ENCODE assay signal across 22 mouse cellular contexts in the genomic region with DNA sequence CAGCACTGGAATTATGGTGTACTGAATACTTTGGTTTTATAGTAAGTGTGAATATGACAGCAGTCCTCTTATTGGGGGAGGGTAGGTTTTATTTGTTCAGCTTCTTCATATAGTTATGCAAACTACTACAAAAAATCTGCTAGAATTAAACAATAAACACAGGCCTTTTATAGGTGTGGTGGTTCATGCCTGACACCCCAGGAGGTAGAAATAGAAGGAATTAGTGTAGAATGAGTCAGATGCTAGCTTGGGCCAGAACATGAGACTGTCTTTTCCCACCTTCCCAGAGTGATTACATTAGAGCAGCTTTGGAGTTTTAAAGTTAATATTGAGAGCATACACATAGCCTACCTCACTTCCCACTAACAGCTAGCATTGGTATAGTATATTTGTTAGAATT. TPM values are rescaled to one million over a fixed set of nuclear protein-coding genes. Genes with fewer than 3 reads are reported as not detected.
A peak's percentile ranks its signal among the peaks of the same experiment; 100 is the strongest.
DNase-seq lines count a peak whose midpoint lies in the region; ATAC-seq and TF ChIP-seq lines count a peak whose summit lies in the region.
"Had no signal": no experiment of that assay in that cellular context is flagged by ENCODE, and none has a peak within 500 bp of the region (broad histone marks: within the 10 kb centered on the region; RNA-seq: fewer than 3 reads in every experiment).

No protein-coding gene starts in this region.

- intact Hi-C loops in heart, postnatal 10 days (cut with DNase I): no loop called here

- peaks cover 8% of the 10 kb centered on the region for H3K4me1 ChIP-seq in embryonic fibroblast, embryonic 13.5 days (ENCODE audit: control insufficient read depth, insufficient read depth, low read length)
- no peaks in the 10 kb centered on the region for H3K4me1 ChIP-seq in midbrain, embryonic 11.5 days (ENCODE audit: control insufficient read depth, insufficient read depth, low read length)
- H3K4me1 ChIP-seq: forebrain, embryonic 13.5 days had no signal

- H3K9me3 ChIP-seq in midbrain, embryonic 11.5 days (ENCODE audit: control insufficient read depth, low read length): no peaks in the 10 kb centered on the region
- H3K9me3 ChIP-seq: embryonic facial prominence, embryonic 13.5 days; embryonic facial prominence, embryonic 15.5 days; forebrain, embryonic 13.5 days; G1E had no signal

- no peak for ATAC-seq in midbrain, embryonic 11.5 days (ENCODE audit: low FRiP score)
- ATAC-seq: activated CD4-positive, CD25-positive, alpha-beta regulatory T cell, adult 4 months; forebrain, embryonic 13.5 days; forebrain, embryonic 16.5 days had no signal

- H3K27ac ChIP-seq in embryonic fibroblast, embryonic 13.5 days (ENCODE audit: insufficient read depth, low read length): peak overlapping the region; percentile 64
- no peak overlapping the region for H3K27ac ChIP-seq in midbrain, embryonic 11.5 days (ENCODE audit: low read depth, low read length)
- H3K27ac ChIP-seq: embryonic facial prominence, embryonic 13.5 days; embryonic facial prominence, embryonic 15.5 days; forebrain, embryonic 13.5 days had no signal

- no peak overlapping the region for H3K4me3 ChIP-seq in embryonic fibroblast, embryonic 13.5 days (ENCODE audit: insufficient read depth, low read length)
- no peak overlapping the region for H3K4me3 ChIP-seq in midbrain, embryonic 11.5 days (ENCODE audit: low read depth, low read length)
- H3K4me3 ChIP-seq: embryonic facial prominence, embryonic 13.5 days; embryonic facial prominence, embryonic 15.5 days; forebrain, embryonic 13.5 days had no signal

- TF ChIP-seq CTCF in embryonic fibroblast, embryonic 13.5 days (IDR thresholded peaks at IDR 0.05; ENCODE audit: borderline replicate concordance, insufficient read depth, low read length): no peak

- H3K9ac ChIP-seq in midbrain, embryonic 11.5 days (ENCODE audit: low read length): no peak overlapping the region
- H3K9ac ChIP-seq: embryonic facial prominence, embryonic 13.5 days; embryonic facial prominence, embryonic 15.5 days; forebrain, embryonic 13.5 days had no signal

- TF ChIP-seq POLR2A in embryonic fibroblast, embryonic 13.5 days (IDR thresholded peaks at IDR 0.05; ENCODE audit: low read depth, low read length): no peak

- no peaks in the 10 kb centered on the region for H3K27me3 ChIP-seq in midbrain, embryonic 11.5 days (ENCODE audit: control insufficient read depth, insufficient read depth, low read length)
- H3K27me3 ChIP-seq: embryonic facial prominence, embryonic 13.5 days; embryonic facial prominence, embryonic 15.5 days; forebrain, embryonic 13.5 days had no signal

- H3K4me2 ChIP-seq in midbrain, embryonic 11.5 days: no peak overlapping the region
- H3K4me2 ChIP-seq: embryonic facial prominence, embryonic 13.5 days; embryonic facial prominence, embryonic 15.5 days; forebrain, embryonic 13.5 days had no signal

- H3K36me3 ChIP-seq in midbrain, embryonic 11.5 days (ENCODE audit: control insufficient read depth, insufficient read depth, low read length): no peaks in the 10 kb centered on the region
- H3K36me3 ChIP-seq: embryonic facial prominence, embryonic 13.5 days; embryonic facial prominence, embryonic 15.5 days had no signal

- DNase-seq in 3T3-L1 (ENCODE audit: low read depth, low spot score): peak; percentile 40
- DNase-seq in Muller cell, postnatal 12 days (ENCODE audit: inconsistent ontology term): peak; percentile 52
- no peak for DNase-seq in midbrain, embryonic 11.5 days (ENCODE audit: low spot score, missing footprints)
- no peak for DNase-seq in layer of hippocampus, adult 8-10 months (ENCODE audit: low spot score in 2 of 2)
- DNase-seq in heart, postnatal 10 days: no peak
- DNase-seq in cerebellum, postnatal 4 days (ENCODE audit: low spot score in 2 of 2): no peak
- DNase-seq: adrenal gland, adult 8-10 months; adrenal gland, postnatal 14 days; adrenal gland, postnatal 36 days; cerebellum, adult 11-12 months; cerebellum, adult 2 months; cerebellum, adult 9-10 months; cerebellum, postnatal 10 days; cerebellum, postnatal 25 days; embryo, embryonic 11 days had no signal

RNA-seq across cellular contexts. Expression of gene Trmt5, which starts 56.3 kb away (rescaled TPM):
- 25.6 and 29.3 TPM in 2 replicates for polyA plus RNA-seq in embryonic fibroblast, embryonic 13.5 days (2011; ENCODE audit: insufficient read length, low read depth, missing spikeins)
- 18.3 and 23.2 TPM in 2 replicates for polyA plus RNA-seq in midbrain, embryonic 11.5 days (2014; fragmentation: Nextera tagmentation; extraction: Ambion mirVana)
- total RNA-seq in layer of hippocampus, adult 8-10 months (2022): 10 to 100 TPM; 11.2 to 14.4 (median 12.3) TPM
- total RNA-seq in heart, postnatal 10 days (2021): 10 to 100 TPM; 43.0 to 44.7 TPM

RNA-seq across cellular contexts. Expression of gene Slc38a6, which starts 56.4 kb away (rescaled TPM):
- 18.7 and 26.0 TPM in 2 replicates for polyA plus RNA-seq in embryonic fibroblast, embryonic 13.5 days (2011; ENCODE audit: insufficient read length, low read depth, missing spikeins)
- polyA plus RNA-seq in midbrain, embryonic 11.5 days (2014; fragmentation: Nextera tagmentation; extraction: Ambion mirVana): 8.0 and 8.4 TPM in 2 replicates
- 10 to 100 TPM; 14.6 to 22.1 (median 19.2) TPM for total RNA-seq in layer of hippocampus, adult 8-10 months (2022)
- 1 to 10 TPM; 6.0 to 6.8 TPM for total RNA-seq in heart, postnatal 10 days (2021)

Comparison
In these comparisons a context has a peak if more than half of its experiments do, and no peak if none do; other contexts are left out.
1. DNase-seq: peak in 3T3-L1 (single experiment) and Muller cell, postnatal 12 days (single experiment); none in midbrain, embryonic 11.5 days (single experiment), layer of hippocampus, adult 8-10 months (0 of 2), heart, postnatal 10 days (0 of 2) and cerebellum, postnatal 4 days (0 of 2).